Mouse (Mus musculus) ES-E14 (cell line): Measurements from ENCODE around the gene Leng1.

Experiments
- HCFC1 ChIP-seq: IDR thresholded peaks from 2 replicates; pipeline ENCODE4 v1.6.1; 2012; ENCODE audit warnings: low read length, inconsistent platforms, borderline replicate concordance; ENCODE audit not compliant: insufficient read depth
- MAFK ChIP-seq: IDR thresholded peaks from 2 replicates; pipeline ENCODE4 v1.6.1; 2014; ENCODE audit warnings: mild to moderate bottlenecking, low read depth, low read length, inconsistent platforms; ENCODE audit not compliant: insufficient read depth
- ZC3H11A ChIP-seq: IDR thresholded peaks from 2 replicates; pipeline ENCODE4 v1.6.1; 2012; ENCODE audit warnings: low read depth, mild to moderate bottlenecking, inconsistent platforms, low read length, borderline replicate concordance
- ZNF384 ChIP-seq: IDR thresholded peaks from 2 replicates; pipeline ENCODE4 v1.6.1; 2012; ENCODE audit warnings: low read depth, low read length, inconsistent platforms

DNA sequence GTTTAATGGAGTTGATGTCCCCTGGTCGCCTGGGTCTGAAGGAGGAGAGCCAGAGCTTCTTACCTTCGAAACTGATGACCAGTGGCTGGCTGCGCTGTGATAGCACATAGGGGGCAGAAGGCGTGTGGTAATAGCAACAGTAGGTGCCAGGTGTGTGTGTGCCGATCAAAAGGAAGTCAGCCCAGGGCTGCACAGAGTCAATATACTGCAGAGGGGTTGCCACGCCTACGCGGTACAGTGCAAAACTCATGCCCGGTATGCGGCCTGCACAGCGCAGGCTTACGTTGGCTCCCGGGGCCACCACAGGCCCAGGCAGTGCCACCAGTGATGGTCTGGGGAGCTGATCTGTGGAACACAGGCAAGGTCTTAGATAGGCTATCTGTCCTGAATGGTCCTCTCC, 54.6 kb downstream of the Leng1 start:
- no peak for TF ChIP-seq ZC3H11A
- TF ChIP-seq MAFK, result no peak
- no peak for TF ChIP-seq ZNF384
- TF ChIP-seq HCFC1, result no peak
